Mouse (Mus musculus) layer of hippocampus, adult 9-10 months (tissue): ENCODE measurements around the gene Gpr4.

Experiments
- DNase-seq: peaks from one replicate; pipeline ENCODE4 v3.0.0; 2022; ENCODE audit warnings: low spot score

Gene Gpr4

GRCm38 (mm10) chr7:19227883-19228792 is 15.8 kb downstream of the Gpr4 start, which contains the start of gene Opa3:
Gene Opa3 (plus strand): TSS chr7:19228334.
- DNase-seq: peak; percentile 99

GRCm38 (mm10) chr7:19228793-19229148 is 16.4 kb downstream of the Gpr4 start:
- no peak for DNase-seq

- no peak for DNase-seq
Measured at GRCm38 (mm10) chr7:19229404-19229803, 17.1 kb downstream of the Gpr4 start.

GRCm38 (mm10) chr7:19230041-19230580 is 17.8 kb downstream of the Gpr4 start:
- DNase-seq: no peak

- no peak for DNase-seq
Measured at GRCm38 (mm10) chr7:19230899-19231298, 18.6 kb downstream of the Gpr4 start.

- no peak for DNase-seq
Measured at GRCm38 (mm10) chr7:19231849-19232248, 19.5 kb downstream of the Gpr4 start.

- DNase-seq: no peak
Measured at GRCm38 (mm10) chr7:19234652-19235051, 22.3 kb downstream of the Gpr4 start.

GRCm38 (mm10) chr7:19235092-19235671 is 22.8 kb downstream of the Gpr4 start:
- no peak for DNase-seq

- DNase-seq: no peak
Measured at GRCm38 (mm10) chr7:19236411-19236810, 24.1 kb downstream of the Gpr4 start.

- DNase-seq: no peak
Measured at GRCm38 (mm10) chr7:19238344-19238743, 26.0 kb downstream of the Gpr4 start.

- DNase-seq: peak; percentile 85
Measured at GRCm38 (mm10) chr7:19239423-19239822, 27.1 kb downstream of the Gpr4 start.

- no peak for DNase-seq
Measured at GRCm38 (mm10) chr7:19239986-19240385, 27.6 kb downstream of the Gpr4 start.

- no peak for DNase-seq
Measured at GRCm38 (mm10) chr7:19240905-19241463, 28.6 kb downstream of the Gpr4 start.

- no peak for DNase-seq
Measured at GRCm38 (mm10) chr7:19242005-19242404, 29.7 kb downstream of the Gpr4 start.

GRCm38 (mm10) chr7:19243858-19244257 is 31.5 kb downstream of the Gpr4 start:
- no peak for DNase-seq

- DNase-seq: no peak
Measured at GRCm38 (mm10) chr7:19245083-19245482, 32.7 kb downstream of the Gpr4 start.

- DNase-seq: no peak
Measured at GRCm38 (mm10) chr7:19246855-19247254, 34.5 kb downstream of the Gpr4 start.

GRCm38 (mm10) chr7:19247511-19247910 is 35.2 kb downstream of the Gpr4 start:
- DNase-seq: no peak

GRCm38 (mm10) chr7:19252078-19252477 is 39.7 kb downstream of the Gpr4 start:
- DNase-seq: no peak

- no peak for DNase-seq
Measured at GRCm38 (mm10) chr7:19253437-19253836, 41.1 kb downstream of the Gpr4 start.

GRCm38 (mm10) chr7:19255395-19255794 is 43.1 kb downstream of the Gpr4 start:
- DNase-seq: no peak

- no peak for DNase-seq
Measured at GRCm38 (mm10) chr7:19256567-19256966, 44.2 kb downstream of the Gpr4 start.
